Mouse (Mus musculus): ENCODE measurements at regions not wholly inside any gene's neighbourhood (a gene's known extent, or its start where the extent isn't known, plus 50 kb on each side); places are given as distances from the start of the nearest gene placed in this dataset.

GRCm38 (mm10) chr4:52265196-52265595 is 173.8 kb upstream of the Smc2 start:
- H3K36me3 ChIP-seq (ENCODE audit: insufficient read depth, low read length) = no peaks in the 10 kb centered on the region
- H3K9me3 ChIP-seq (replicated peaks; ENCODE audit: low read length) = no peaks in the 10 kb centered on the region
- H3K4me2 ChIP-seq (ENCODE audit: low read length) = no peak overlapping the region
- 62% methylated on average over 2 of the region's 2 CpGs for WGBS
- ATAC-seq (replicated peaks; ENCODE audit: low FRiP score, low read depth) (no peak), DNase-seq (ENCODE audit: low spot score) (no peak)
- no peak for TF ChIP-seq CTCF (IDR thresholded peaks at IDR 0.05; ENCODE audit: low read depth)
- H3K4me1 ChIP-seq (replicated peaks; ENCODE audit: insufficient read depth, low read length) = no peaks in the 10 kb centered on the region
- no peak overlapping the region for H3K9ac ChIP-seq (ENCODE audit: low read depth, low read length)
- no peaks in the 10 kb centered on the region for H3K27me3 ChIP-seq (ENCODE audit: insufficient read depth, low read length)
- H3K27ac ChIP-seq = no peak overlapping the region
- no peak overlapping the region for H3K4me3 ChIP-seq (replicated peaks; ENCODE audit: low read depth, low read length)

DNA sequence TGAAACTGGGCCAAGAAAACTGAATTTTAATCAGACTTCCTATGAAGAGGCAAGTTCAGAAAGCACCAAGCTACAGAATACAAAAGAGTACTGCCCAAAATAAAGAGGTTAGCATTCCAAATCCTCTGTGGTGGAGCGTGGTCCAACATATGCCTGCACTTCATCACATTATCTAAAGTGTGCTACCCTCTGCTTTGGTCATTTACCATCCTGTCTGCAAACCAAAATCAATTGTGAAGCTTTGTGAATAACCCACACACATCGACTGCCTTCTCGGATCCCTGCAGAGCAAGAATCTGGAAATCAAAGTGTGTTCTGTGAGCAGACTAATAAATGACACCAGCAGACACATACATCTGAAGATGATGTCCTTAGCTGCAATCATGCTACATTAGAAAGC is 156.6 kb upstream of the Smc2 start:
- no peaks in the 10 kb centered on the region for H3K27me3 ChIP-seq (ENCODE audit: insufficient read depth, low read length)
- no peak for TF ChIP-seq CTCF (IDR thresholded peaks at IDR 0.05; ENCODE audit: low read depth)
- no peak overlapping the region for H3K4me3 ChIP-seq (replicated peaks; ENCODE audit: low read depth, low read length)
- DNase-seq (ENCODE audit: low spot score) (no peak), ATAC-seq (replicated peaks; ENCODE audit: low FRiP score, low read depth) (no peak)
- WGBS = 60% methylated on average over 3 of the region's 3 CpGs
- no peak overlapping the region for H3K27ac ChIP-seq
- H3K4me2 ChIP-seq (ENCODE audit: low read length) = no peak overlapping the region
- no peak overlapping the region for H3K9ac ChIP-seq (ENCODE audit: low read depth, low read length)
- no peaks in the 10 kb centered on the region for H3K9me3 ChIP-seq (replicated peaks; ENCODE audit: low read length)
- H3K36me3 ChIP-seq (ENCODE audit: insufficient read depth, low read length) = no peaks in the 10 kb centered on the region
- H3K4me1 ChIP-seq (replicated peaks; ENCODE audit: insufficient read depth, low read length) = no peaks in the 10 kb centered on the region

DNA sequence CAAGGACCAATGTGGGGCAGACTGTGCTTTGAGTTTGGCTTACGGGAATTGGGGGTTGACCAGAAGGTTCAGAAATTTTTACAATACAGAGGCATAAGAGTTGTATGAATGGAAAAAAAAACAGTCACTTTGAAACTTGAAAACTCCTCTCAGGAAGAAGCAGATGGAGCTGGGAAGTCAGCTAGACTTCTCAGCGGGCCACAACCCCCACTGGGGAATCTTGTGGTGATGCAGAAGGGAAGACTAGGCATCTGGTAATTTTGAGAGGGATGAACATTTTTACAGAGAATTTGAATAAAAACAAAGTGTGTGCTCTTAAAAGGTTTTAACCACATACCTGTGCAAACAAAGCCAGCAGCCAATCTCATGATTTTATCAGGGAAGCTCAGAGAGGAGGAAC is 154.1 kb upstream of the Smc2 start:
- no peak overlapping the region for H3K9ac ChIP-seq (ENCODE audit: low read depth, low read length)

DNA sequence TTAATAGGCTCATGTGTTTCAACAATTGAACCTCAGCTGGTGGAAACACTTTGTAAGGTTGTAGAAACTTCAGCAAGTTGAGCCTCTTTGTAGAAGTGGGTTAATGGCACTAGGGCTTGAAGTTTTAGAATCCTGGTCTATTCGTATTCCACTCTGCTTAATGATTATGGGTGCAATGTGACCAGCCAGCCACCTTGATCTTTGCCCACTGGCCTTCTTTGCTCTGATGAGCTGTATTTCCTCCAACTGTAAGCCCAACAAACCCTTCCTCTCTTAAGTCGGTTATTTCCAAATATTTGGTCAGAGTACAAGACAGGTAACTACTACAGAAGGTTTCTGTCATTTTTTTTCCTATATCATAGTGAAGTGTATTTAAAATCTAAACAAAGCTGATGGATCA is 145.4 kb upstream of the Smc2 start:
- H3K36me3 ChIP-seq (ENCODE audit: insufficient read depth, low read length) = no peaks in the 10 kb centered on the region
- no peak overlapping the region for H3K27ac ChIP-seq
- TF ChIP-seq CTCF (IDR thresholded peaks at IDR 0.05; ENCODE audit: low read depth) = no peak
- no peak overlapping the region for H3K4me3 ChIP-seq (replicated peaks; ENCODE audit: low read depth, low read length)
- ATAC-seq (replicated peaks; ENCODE audit: low FRiP score, low read depth) (no peak), DNase-seq (ENCODE audit: low spot score) (no peak)
- no peak overlapping the region for H3K9ac ChIP-seq (ENCODE audit: low read depth, low read length)
- no peak overlapping the region for H3K4me2 ChIP-seq (ENCODE audit: low read length)
- WGBS = 76% methylated on average over 2 of the region's 2 CpGs
- no peaks in the 10 kb centered on the region for H3K9me3 ChIP-seq (replicated peaks; ENCODE audit: low read length)
- no peaks in the 10 kb centered on the region for H3K27me3 ChIP-seq (ENCODE audit: insufficient read depth, low read length)
- no peaks in the 10 kb centered on the region for H3K4me1 ChIP-seq (replicated peaks; ENCODE audit: insufficient read depth, low read length)

More for the DNA sequence above, 154.1 kb upstream of the Smc2 start:
- no peak for ATAC-seq (replicated peaks; ENCODE audit: low FRiP score, low read depth)
- TF ChIP-seq CTCF (IDR thresholded peaks at IDR 0.05; ENCODE audit: low read depth) = no peak
- Histone ChIP-seq H3K36me3 (ENCODE audit: insufficient read depth, low read length) (no peaks in the 10 kb centered on the region), H3K9me3 (replicated peaks; ENCODE audit: low read length) (no peaks in the 10 kb centered on the region), H3K27ac (no peak overlapping the region), H3K27me3 (ENCODE audit: insufficient read depth, low read length) (no peaks in the 10 kb centered on the region), H3K4me3 (replicated peaks; ENCODE audit: low read depth, low read length) (no peak overlapping the region), H3K4me2 (ENCODE audit: low read length) (no peak overlapping the region), H3K4me1 (replicated peaks; ENCODE audit: insufficient read depth, low read length) (no peaks in the 10 kb centered on the region)
- WGBS = 91% methylated on average over 2 of the region's 2 CpGs
- DNase-seq (ENCODE audit: low spot score) = no peak

DNA sequence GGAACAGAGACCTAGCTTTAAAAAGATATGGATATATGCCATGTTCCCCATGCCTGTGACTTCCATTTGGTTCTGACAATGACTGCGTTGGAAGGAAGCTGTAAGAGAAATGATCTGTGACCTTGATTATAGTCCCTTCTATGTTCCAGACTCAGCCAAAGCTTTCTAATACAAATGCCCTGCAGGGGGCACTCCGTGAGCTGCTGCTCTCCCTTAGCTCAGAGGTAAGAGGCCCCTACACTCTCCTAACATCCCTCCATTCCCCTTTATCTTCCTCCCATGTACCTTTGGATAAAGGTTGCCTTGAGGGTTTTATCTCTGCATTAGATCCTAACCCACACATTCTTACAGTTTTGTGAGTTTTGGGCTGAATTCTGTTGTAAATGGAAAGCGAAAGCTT is 139.8 kb upstream of the Smc2 start:
- Histone ChIP-seq H3K36me3 (ENCODE audit: insufficient read depth, low read length) (no peaks in the 10 kb centered on the region), H3K27me3 (ENCODE audit: insufficient read depth, low read length) (no peaks in the 10 kb centered on the region), H3K4me1 (replicated peaks; ENCODE audit: insufficient read depth, low read length) (no peaks in the 10 kb centered on the region), H3K4me2 (ENCODE audit: low read length) (no peak overlapping the region), H3K9me3 (replicated peaks; ENCODE audit: low read length) (no peaks in the 10 kb centered on the region), H3K9ac (ENCODE audit: low read depth, low read length) (no peak overlapping the region), H3K27ac (no peak overlapping the region), H3K4me3 (replicated peaks; ENCODE audit: low read depth, low read length) (no peak overlapping the region)
- no peak for TF ChIP-seq CTCF (IDR thresholded peaks at IDR 0.05; ENCODE audit: low read depth)
- DNase-seq (ENCODE audit: low spot score) = no peak
- no peak for ATAC-seq (replicated peaks; ENCODE audit: low FRiP score, low read depth)
- WGBS = 49% methylated on average over 3 of the region's 3 CpGs

GRCm38 (mm10) chr4:52301653-52302052 is 137.4 kb upstream of the Smc2 start:
- ATAC-seq (replicated peaks; ENCODE audit: low FRiP score, low read depth) (no peak), DNase-seq (ENCODE audit: low spot score) (peak; percentile 38)
- peak; percentile 61 for TF ChIP-seq CTCF (IDR thresholded peaks at IDR 0.05; ENCODE audit: low read depth)
- no peaks in the 10 kb centered on the region for H3K36me3 ChIP-seq (ENCODE audit: insufficient read depth, low read length)
- no peak overlapping the region for H3K4me2 ChIP-seq (ENCODE audit: low read length)
- WGBS = 62% methylated on average over 2 of the region's 2 CpGs
- H3K27ac ChIP-seq = no peak overlapping the region
- H3K9ac ChIP-seq (ENCODE audit: low read depth, low read length) = no peak overlapping the region
- no peaks in the 10 kb centered on the region for H3K4me1 ChIP-seq (replicated peaks; ENCODE audit: insufficient read depth, low read length)
- no peak overlapping the region for H3K4me3 ChIP-seq (replicated peaks; ENCODE audit: low read depth, low read length)
- H3K27me3 ChIP-seq (ENCODE audit: insufficient read depth, low read length) = no peaks in the 10 kb centered on the region
- no peaks in the 10 kb centered on the region for H3K9me3 ChIP-seq (replicated peaks; ENCODE audit: low read length)

DNA sequence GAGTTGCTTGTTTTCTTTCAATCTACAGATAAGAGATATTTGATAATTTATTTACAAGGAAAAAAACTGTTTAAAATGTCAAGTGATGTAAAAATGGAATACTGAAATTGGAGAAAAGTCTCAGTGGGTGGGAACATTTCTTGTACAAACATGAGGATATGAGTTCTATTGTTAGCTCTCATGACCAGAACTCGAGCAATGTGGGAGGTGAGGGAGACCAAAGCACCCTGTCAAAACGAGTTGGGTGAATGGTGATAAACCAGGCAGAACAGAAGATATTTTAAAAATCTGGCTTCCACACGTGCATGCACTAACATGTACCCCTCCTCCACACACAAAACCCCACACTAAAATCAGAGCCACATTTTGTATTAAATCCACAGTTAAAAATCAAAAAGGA is 114.7 kb upstream of the Smc2 start:
- 16% methylated on average over 3 of the region's 3 CpGs for WGBS

More for the DNA sequence above, 114.7 kb upstream of the Smc2 start:
- Histone ChIP-seq H3K27me3 (ENCODE audit: insufficient read depth, low read length) (no peaks in the 10 kb centered on the region), H3K9me3 (replicated peaks; ENCODE audit: low read length) (no peaks in the 10 kb centered on the region), H3K4me2 (ENCODE audit: low read length) (no peak overlapping the region), H3K4me3 (replicated peaks; ENCODE audit: low read depth, low read length) (no peak overlapping the region), H3K36me3 (ENCODE audit: insufficient read depth, low read length) (no peaks in the 10 kb centered on the region), H3K4me1 (replicated peaks; ENCODE audit: insufficient read depth, low read length) (no peaks in the 10 kb centered on the region), H3K27ac (no peak overlapping the region), H3K9ac (ENCODE audit: low read depth, low read length) (no peak overlapping the region)
- ATAC-seq (replicated peaks; ENCODE audit: low FRiP score, low read depth) (no peak), DNase-seq (ENCODE audit: low spot score) (peak; percentile 3)
- TF ChIP-seq CTCF (IDR thresholded peaks at IDR 0.05; ENCODE audit: low read depth) = no peak
